In genomic region chr5:140371671-140372070, GRCm38 (mm10) we compare ENCODE assay signal across 17 mouse cellular contexts. TPM values are rescaled to one million over a fixed set of nuclear protein-coding genes. Genes with fewer than 3 reads are reported as not detected.
DNase-seq lines count a peak whose midpoint lies in the region; ATAC-seq and TF ChIP-seq lines count a peak whose summit lies in the region.
"Had no signal": no experiment of that assay in that cellular context is flagged by ENCODE, and none has a peak within 500 bp of the region (broad histone marks: within the 10 kb centered on the region; RNA-seq: fewer than 3 reads in every experiment).

No protein-coding gene starts in this region.

- peaks cover 9% of the 10 kb centered on the region for H3K27me3 ChIP-seq in megakaryocyte, embryonic 14.5 days (replicated peaks)
- no peaks in the 10 kb centered on the region for H3K27me3 ChIP-seq in intestine, postnatal 0 days (replicated peaks; ENCODE audit: control insufficient read depth, insufficient read depth, low read length)
- H3K27me3 ChIP-seq: embryonic facial prominence, embryonic 15.5 days; heart, embryonic 13.5 days; hindbrain, embryonic 12.5 days had no signal

- ATAC-seq in megakaryocyte, adult 5-6 weeks (ENCODE audit: poor library complexity, severe bottlenecking): no peak
- no peak for ATAC-seq in intestine, postnatal 0 days

- H3K4me2 ChIP-seq in intestine, postnatal 0 days (replicated peaks; ENCODE audit: low read depth): no peak overlapping the region
- H3K4me2 ChIP-seq: embryonic facial prominence, embryonic 15.5 days; heart, embryonic 13.5 days; hindbrain, embryonic 12.5 days had no signal

- H3K9ac ChIP-seq in intestine, postnatal 0 days (ENCODE audit: low read depth, low read length): no peak overlapping the region
- H3K9ac ChIP-seq: embryonic facial prominence, embryonic 15.5 days; heart, embryonic 13.5 days; hindbrain, embryonic 12.5 days had no signal

- TF ChIP-seq CTCF in layer of hippocampus, adult 2 months (conservative IDR thresholded peaks at IDR 0.05): no peak
- TF ChIP-seq CTCF in intestine, postnatal 0 days (IDR thresholded peaks at IDR 0.05; ENCODE audit: low read depth): no peak

- WGBS in intestine, postnatal 0 days: 92% methylated on average over 3 of the region's 3 CpGs

- no peaks in the 10 kb centered on the region for H3K9me3 ChIP-seq in megakaryocyte, embryonic 14.5 days
- H3K9me3 ChIP-seq in intestine, postnatal 0 days (ENCODE audit: control insufficient read depth): no peaks in the 10 kb centered on the region
- H3K9me3 ChIP-seq: embryonic facial prominence, embryonic 15.5 days; heart, embryonic 13.5 days; hindbrain, embryonic 12.5 days had no signal

- no peak overlapping the region for H3K27ac ChIP-seq in layer of hippocampus, adult 2 months
- H3K27ac ChIP-seq in intestine, postnatal 0 days (ENCODE audit: low read depth, low read length): no peak overlapping the region
- H3K27ac ChIP-seq: hindbrain, embryonic 12.5 days had no signal

- DNase-seq in layer of hippocampus, adult 2 months (ENCODE audit: low spot score in 2 of 2): peak; percentile 55 to 66
- DNase-seq in left cerebral cortex, adult 9 months (ENCODE audit: low spot score in 2 of 2): peak; percentile 18 to 52
- peak; percentile 27 to 39 for DNase-seq in right cerebral cortex, postnatal 36 days (ENCODE audit: low spot score in 2 of 2)
- no peak for DNase-seq in thymus, postnatal 10 days (ENCODE audit: low spot score in 2 of 2)
- DNase-seq in c-Kit-positive CD71-positive TER-119-positive erythroid progenitor cells, embryonic 14.5 days (ENCODE audit: low spot score): no peak
- DNase-seq: cerebellum, adult 9-10 months; gastrocnemius, postnatal 10 days; kidney, adult 9 months; lung, postnatal 14 days; spleen, adult 18-20 months; thymus, adult 2 months had no signal

- H3K4me3 ChIP-seq in megakaryocyte, embryonic 14.5 days (replicated peaks): peak overlapping the region; percentile 23
- H3K4me3 ChIP-seq in layer of hippocampus, adult 2 months: no peak overlapping the region
- no peak overlapping the region for H3K4me3 ChIP-seq in intestine, postnatal 0 days (ENCODE audit: low read depth, low read length)
- H3K4me3 ChIP-seq: embryonic facial prominence, embryonic 15.5 days; heart, embryonic 13.5 days; hindbrain, embryonic 12.5 days had no signal

- peaks cover 47% of the 10 kb centered on the region for H3K4me1 ChIP-seq in megakaryocyte, embryonic 14.5 days
- 0 out of 2 replicates have a peak, but pooled peaks cover 2% of the 10 kb centered on the region for H3K4me1 ChIP-seq in intestine, postnatal 0 days (replicated peaks; ENCODE audit: control insufficient read depth, insufficient read depth, low read length)

- no peaks in the 10 kb centered on the region for H3K36me3 ChIP-seq in megakaryocyte, embryonic 14.5 days (replicated peaks; ENCODE audit: low read length)
- H3K36me3 ChIP-seq in intestine, postnatal 0 days (ENCODE audit: control insufficient read depth, insufficient read depth): no peaks in the 10 kb centered on the region
- H3K36me3 ChIP-seq: embryonic facial prominence, embryonic 15.5 days; hindbrain, embryonic 12.5 days had no signal

RNA-seq across cellular contexts. Expression of gene Snx8, which starts 17.4 kb away (rescaled TPM):
- polyA plus RNA-seq in megakaryocyte, embryonic 14.5 days (2012; ENCODE audit: insufficient read depth, low replicate concordance): 7.2 and 17.8 TPM in 2 replicates
- 2.8 and 3.5 TPM in 2 replicates for total RNA-seq in megakaryocyte, adult 5-6 weeks (2015)
- 8.1 and 8.3 TPM in 2 replicates for total RNA-seq in megakaryocyte, adult 5-6 weeks (2017)
- total RNA-seq in layer of hippocampus, adult 2 months (2021): 10 to 100 TPM in 1 of 2 experiments, 1 to 10 TPM in 1; 9.8 to 12.1 TPM
- polyA plus RNA-seq in intestine, postnatal 0 days (2015; fragmentation: Nextera tagmentation; extraction: Ambion mirVana): 67.5 and 89.0 TPM in 2 replicates

RNA-seq across cellular contexts. Expression of gene Mrm2, which starts 40.0 kb away (rescaled TPM):
- polyA plus RNA-seq in megakaryocyte, embryonic 14.5 days (2012; ENCODE audit: insufficient read depth, low replicate concordance): 6.7 TPM in 1 of 2 replicates, not detected in the other
- 1.7 and 5.5 TPM in 2 replicates for total RNA-seq in megakaryocyte, adult 5-6 weeks (2015)
- 2.4 and 4.0 TPM in 2 replicates for total RNA-seq in megakaryocyte, adult 5-6 weeks (2017)
- total RNA-seq in layer of hippocampus, adult 2 months (2021): 10 to 100 TPM in 1 of 2 experiments, 1 to 10 TPM in 1; 9.1 to 10.0 TPM
- polyA plus RNA-seq in intestine, postnatal 0 days (2015; fragmentation: Nextera tagmentation; extraction: Ambion mirVana): 11.2 and 13.7 TPM in 2 replicates

RNA-seq across cellular contexts. Expression of gene Eif3b, which starts 47.5 kb away (rescaled TPM):
- polyA plus RNA-seq in megakaryocyte, embryonic 14.5 days (2012; ENCODE audit: insufficient read depth, low replicate concordance): 18.7 and 48.8 TPM in 2 replicates
- total RNA-seq in megakaryocyte, adult 5-6 weeks (2015): 82.3 and 108 TPM in 2 replicates
- total RNA-seq in megakaryocyte, adult 5-6 weeks (2017): 43.2 and 74.9 TPM in 2 replicates
- total RNA-seq in layer of hippocampus, adult 2 months (2021): 10 to 100 TPM; 83.9 to 86.7 TPM
- polyA plus RNA-seq in intestine, postnatal 0 days (2015; fragmentation: Nextera tagmentation; extraction: Ambion mirVana): 52.3 and 54.6 TPM in 2 replicates

RNA-seq across cellular contexts. Expression of gene Nudt1, which starts 50.2 kb away (rescaled TPM):
- 21.0 TPM in 1 of 2 replicates, not detected in the other for polyA plus RNA-seq in megakaryocyte, embryonic 14.5 days (2012; ENCODE audit: insufficient read depth, low replicate concordance)
- total RNA-seq in megakaryocyte, adult 5-6 weeks (2015): 17.5 and 19.9 TPM in 2 replicates
- 11.6 and 18.4 TPM in 2 replicates for total RNA-seq in megakaryocyte, adult 5-6 weeks (2017)
- 1 to 10 TPM; 3.7 to 3.8 TPM for total RNA-seq in layer of hippocampus, adult 2 months (2021)
- polyA plus RNA-seq in intestine, postnatal 0 days (2015; fragmentation: Nextera tagmentation; extraction: Ambion mirVana): 28.9 and 34.7 TPM in 2 replicates

RNA-seq across cellular contexts. Expression of gene Mad1l1, which starts 50.3 kb away (rescaled TPM):
- polyA plus RNA-seq in megakaryocyte, embryonic 14.5 days (2012; ENCODE audit: insufficient read depth, low replicate concordance): 10.3 and 23.3 TPM in 2 replicates
- 7.4 and 11.6 TPM in 2 replicates for total RNA-seq in megakaryocyte, adult 5-6 weeks (2015)
- 45.0 and 46.6 TPM in 2 replicates for total RNA-seq in megakaryocyte, adult 5-6 weeks (2017)
- 10 to 100 TPM; 14.3 to 18.1 TPM for total RNA-seq in layer of hippocampus, adult 2 months (2021)
- polyA plus RNA-seq in intestine, postnatal 0 days (2015; fragmentation: Nextera tagmentation; extraction: Ambion mirVana): 10.3 and 11.1 TPM in 2 replicates

Comparison
In these comparisons a context has a peak if more than half of its experiments do, and no peak if none do; other contexts are left out.
1. DNase-seq: peak in layer of hippocampus, adult 2 months (2 of 2), left cerebral cortex, adult 9 months (2 of 2) and right cerebral cortex, postnatal 36 days (2 of 2); none in thymus, postnatal 10 days (0 of 2) and c-Kit-positive CD71-positive TER-119-positive erythroid progenitor cells, embryonic 14.5 days (single experiment).